Mouse (Mus musculus): ENCODE results near the gene Hdgfl2. TPM values are rescaled to one million over a fixed set of nuclear protein-coding genes. Genes with fewer than 3 reads are reported as not detected.
"Not testable (repeated sequence)": the region's sequence is repeated elsewhere in the genome, so short reads cannot be mapped to it uniquely, and the experiment has no call there.

Hdgfl2 gene
- polyA plus RNA-seq, 1 experiment, result 115 TPM

DNA sequence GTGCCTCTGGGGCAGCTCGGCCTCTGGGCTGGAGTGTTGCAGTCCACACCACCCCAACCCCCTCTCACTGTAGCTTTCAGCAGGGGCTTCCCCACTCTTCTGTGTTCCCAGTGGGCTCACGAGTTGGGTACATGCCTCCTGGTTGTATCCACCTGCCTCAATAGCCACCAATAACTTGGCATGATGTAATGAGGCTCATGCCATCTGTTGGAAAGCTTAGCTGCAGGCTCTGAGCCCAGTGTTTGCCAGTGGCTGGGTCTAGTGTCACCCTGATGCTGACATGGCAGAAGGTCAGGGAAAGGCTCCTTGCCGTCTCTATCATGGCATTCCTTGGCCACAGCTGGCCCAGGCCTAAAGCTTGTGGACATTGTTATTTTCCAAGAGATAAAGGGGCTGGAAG is 21.4 kb downstream of the Hdgfl2 start:
- no peak overlapping the region for H3K4me3 ChIP-seq (ENCODE audit: control insufficient read depth, low read depth, low read length)
- no peaks in the 10 kb centered on the region for H3K27me3 ChIP-seq (ENCODE audit: control insufficient read depth, insufficient read depth, low read length)
- H3K27ac ChIP-seq (ENCODE audit: control insufficient read depth, insufficient read depth, low read depth, low read length), result no peak overlapping the region
- H3K4me1 ChIP-seq (ENCODE audit: control insufficient read depth, insufficient read depth, low read length), result no peaks in the 10 kb centered on the region
- no peak for TF ChIP-seq CTCF (IDR thresholded peaks at IDR 0.05; ENCODE audit: control insufficient read depth, insufficient read depth, insufficient replicate concordance, low read depth, low read length)
- no peak for TF ChIP-seq POLR2A (IDR thresholded peaks at IDR 0.05; ENCODE audit: control insufficient read depth, low read depth, low read length)
- H3K36me3 ChIP-seq (ENCODE audit: control insufficient read depth, insufficient read depth, low read length), result peaks cover 5% of the 10 kb centered on the region

DNA sequence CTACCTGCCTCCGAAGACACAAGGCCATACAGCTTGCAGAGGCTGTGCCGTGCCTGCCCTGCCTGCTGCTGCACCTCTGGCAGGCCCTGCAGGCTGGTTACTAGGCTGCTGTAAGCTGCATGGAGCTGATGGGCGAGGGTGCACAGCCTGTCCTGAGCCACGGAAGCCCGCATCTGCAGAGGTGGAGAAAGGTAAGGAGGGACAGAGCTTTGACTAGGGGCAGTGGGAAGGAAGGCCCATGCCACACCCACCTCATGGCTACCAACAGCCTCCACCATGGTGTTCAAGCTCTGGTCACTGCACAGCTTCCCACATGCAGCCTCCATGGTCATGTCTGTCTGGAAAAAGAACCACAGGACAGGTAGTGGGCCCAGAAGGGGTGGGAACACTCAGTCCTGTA is 22.7 kb downstream of the Hdgfl2 start:
- no peak overlapping the region for H3K27ac ChIP-seq (ENCODE audit: control insufficient read depth, insufficient read depth, low read depth, low read length)
- H3K4me3 ChIP-seq (ENCODE audit: control insufficient read depth, low read depth, low read length), result no peak overlapping the region
- H3K36me3 ChIP-seq (ENCODE audit: control insufficient read depth, insufficient read depth, low read length), result peaks cover 2% of the 10 kb centered on the region
- no peaks in the 10 kb centered on the region for H3K4me1 ChIP-seq (ENCODE audit: control insufficient read depth, insufficient read depth, low read length)
- TF ChIP-seq CTCF (IDR thresholded peaks at IDR 0.05; ENCODE audit: control insufficient read depth, insufficient read depth, insufficient replicate concordance, low read depth, low read length) (no peak), POLR2A (IDR thresholded peaks at IDR 0.05; ENCODE audit: control insufficient read depth, low read depth, low read length) (no peak)
- no peaks in the 10 kb centered on the region for H3K27me3 ChIP-seq (ENCODE audit: control insufficient read depth, insufficient read depth, low read length)

DNA sequence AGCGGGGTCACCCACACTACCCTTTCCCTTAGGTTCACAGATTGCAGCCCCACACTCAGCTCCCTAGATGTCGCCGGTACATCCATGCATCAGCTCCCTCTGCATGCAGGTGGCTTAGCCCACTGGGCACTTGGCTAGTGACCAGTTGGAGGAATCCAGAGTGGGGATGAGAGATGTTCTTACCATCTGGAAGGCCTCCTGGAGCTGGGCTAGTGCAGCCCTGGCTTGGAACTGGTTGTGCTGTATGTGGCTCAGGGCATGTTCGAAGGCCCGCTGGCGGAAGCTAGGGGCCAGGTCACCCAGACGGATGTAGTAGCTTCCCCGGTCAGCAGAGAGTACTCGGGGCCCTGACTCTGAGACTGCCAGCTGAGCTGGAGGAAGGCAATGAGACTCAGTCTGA is 23.5 kb downstream of the Hdgfl2 start:
- no peaks in the 10 kb centered on the region for H3K27me3 ChIP-seq (ENCODE audit: control insufficient read depth, insufficient read depth, low read length)
- H3K4me1 ChIP-seq (ENCODE audit: control insufficient read depth, insufficient read depth, low read length), result no peaks in the 10 kb centered on the region
- TF ChIP-seq CTCF (IDR thresholded peaks at IDR 0.05; ENCODE audit: control insufficient read depth, insufficient read depth, insufficient replicate concordance, low read depth, low read length) (no peak), POLR2A (IDR thresholded peaks at IDR 0.05; ENCODE audit: control insufficient read depth, low read depth, low read length) (no peak)
- H3K27ac ChIP-seq (ENCODE audit: control insufficient read depth, insufficient read depth, low read depth, low read length), result no peak overlapping the region
- H3K36me3 ChIP-seq (ENCODE audit: control insufficient read depth, insufficient read depth, low read length), result peaks cover 2% of the 10 kb centered on the region
- H3K4me3 ChIP-seq (ENCODE audit: control insufficient read depth, low read depth, low read length), result no peak overlapping the region

DNA sequence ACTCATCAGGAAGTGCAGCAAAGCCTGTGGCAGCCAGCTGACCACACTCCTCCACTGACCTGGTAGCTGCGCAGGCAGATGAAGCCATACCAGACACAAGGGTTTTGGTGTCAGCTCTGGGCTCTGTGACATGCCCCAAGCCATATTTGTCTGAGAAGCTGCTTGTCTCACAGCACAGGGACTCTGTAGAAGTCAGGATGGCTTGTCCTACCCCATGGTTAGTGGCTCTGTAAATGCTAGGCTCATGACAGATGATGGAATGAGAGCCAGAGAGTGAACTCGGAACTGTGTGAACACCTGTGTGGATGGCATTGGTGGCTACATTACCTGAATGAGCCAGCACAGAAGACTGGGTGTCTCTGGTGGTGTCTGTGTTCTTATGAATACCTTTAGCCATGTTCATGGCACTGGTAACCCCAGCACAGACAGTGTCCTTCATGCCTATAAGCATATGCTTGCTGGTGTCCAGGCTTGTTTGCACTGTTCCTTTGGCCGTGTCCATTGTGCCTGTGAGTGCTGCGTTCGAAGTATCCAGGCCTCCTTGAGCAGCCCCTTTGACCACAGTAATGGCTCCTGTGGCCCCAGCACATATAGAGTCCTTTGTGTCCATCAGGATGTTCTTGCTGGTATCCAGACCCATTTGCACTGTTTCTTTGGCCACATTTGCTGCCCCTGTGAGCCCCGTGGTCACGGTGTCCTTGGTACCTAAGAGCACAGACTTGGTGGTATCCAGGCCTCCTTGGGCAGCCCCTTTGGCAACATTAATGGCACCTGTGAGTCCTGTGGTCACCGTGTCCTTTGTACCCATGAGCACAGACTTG is 24.2 kb downstream of the Hdgfl2 start:
- Histone ChIP-seq H3K27ac (ENCODE audit: control insufficient read depth, insufficient read depth, low read depth, low read length) (no peak overlapping the region), H3K4me1 (ENCODE audit: control insufficient read depth, insufficient read depth, low read length) (no peaks in the 10 kb centered on the region), H3K4me3 (ENCODE audit: control insufficient read depth, low read depth, low read length) (no peak overlapping the region), H3K36me3 (ENCODE audit: control insufficient read depth, insufficient read depth, low read length) (peaks cover 2% of the 10 kb centered on the region), H3K27me3 (ENCODE audit: control insufficient read depth, insufficient read depth, low read length) (no peaks in the 10 kb centered on the region)
- no peak for TF ChIP-seq POLR2A (IDR thresholded peaks at IDR 0.05; ENCODE audit: control insufficient read depth, low read depth, low read length)
- no peak for TF ChIP-seq CTCF (IDR thresholded peaks at IDR 0.05; ENCODE audit: control insufficient read depth, insufficient read depth, insufficient replicate concordance, low read depth, low read length)

DNA sequence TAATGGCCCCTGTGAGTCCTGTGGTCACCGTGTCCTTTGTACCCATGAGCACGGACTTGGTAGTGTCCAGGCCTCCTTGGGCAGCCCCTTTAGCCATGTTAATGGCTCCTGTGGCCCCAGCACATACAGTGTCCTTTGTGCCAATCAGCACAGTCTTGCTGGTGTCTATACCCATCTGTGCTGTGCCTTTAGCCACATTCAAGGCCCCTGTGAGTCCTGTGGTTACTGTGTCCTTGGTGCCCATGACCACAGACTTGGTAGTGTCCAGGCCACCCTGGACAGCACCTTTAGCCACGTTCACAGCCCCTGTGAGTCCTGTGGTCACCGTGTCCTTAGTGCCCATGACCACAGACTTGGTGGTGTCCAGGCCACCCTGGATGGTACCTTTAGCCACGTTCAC is 25.4 kb downstream of the Hdgfl2 start:
- H3K27ac ChIP-seq (ENCODE audit: control insufficient read depth, insufficient read depth, low read depth, low read length); H3K36me3 ChIP-seq (ENCODE audit: control insufficient read depth, insufficient read depth, low read length); H3K4me3 ChIP-seq (ENCODE audit: control insufficient read depth, low read depth, low read length); H3K27me3 ChIP-seq (ENCODE audit: control insufficient read depth, insufficient read depth, low read length); H3K4me1 ChIP-seq (ENCODE audit: control insufficient read depth, insufficient read depth, low read length): not testable (repeated sequence)

DNA sequence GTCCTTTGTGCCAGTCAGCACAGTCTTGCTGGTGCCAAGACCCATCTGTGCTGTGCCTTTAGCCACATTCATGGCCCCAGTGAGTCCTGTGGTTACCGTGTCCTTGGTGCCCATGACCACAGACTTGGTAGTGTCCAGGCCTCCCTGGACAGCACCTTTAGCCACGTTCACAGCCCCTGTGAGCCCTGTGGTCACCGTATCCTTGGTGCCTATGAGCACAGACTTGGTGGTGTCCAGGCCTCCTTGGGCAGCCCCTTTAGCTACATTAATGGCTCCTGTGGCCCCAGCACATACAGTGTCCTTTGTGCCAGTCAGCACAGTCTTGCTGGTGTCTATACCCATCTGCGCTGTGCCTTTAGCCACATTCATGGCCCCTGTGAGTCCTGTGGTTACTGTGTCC is 27.0 kb downstream of the Hdgfl2 start:
- not testable (repeated sequence) for H3K4me3 ChIP-seq (ENCODE audit: control insufficient read depth, low read depth, low read length); H3K36me3 ChIP-seq (ENCODE audit: control insufficient read depth, insufficient read depth, low read length); H3K4me1 ChIP-seq (ENCODE audit: control insufficient read depth, insufficient read depth, low read length); H3K27ac ChIP-seq (ENCODE audit: control insufficient read depth, insufficient read depth, low read depth, low read length); H3K27me3 ChIP-seq (ENCODE audit: control insufficient read depth, insufficient read depth, low read length)

DNA sequence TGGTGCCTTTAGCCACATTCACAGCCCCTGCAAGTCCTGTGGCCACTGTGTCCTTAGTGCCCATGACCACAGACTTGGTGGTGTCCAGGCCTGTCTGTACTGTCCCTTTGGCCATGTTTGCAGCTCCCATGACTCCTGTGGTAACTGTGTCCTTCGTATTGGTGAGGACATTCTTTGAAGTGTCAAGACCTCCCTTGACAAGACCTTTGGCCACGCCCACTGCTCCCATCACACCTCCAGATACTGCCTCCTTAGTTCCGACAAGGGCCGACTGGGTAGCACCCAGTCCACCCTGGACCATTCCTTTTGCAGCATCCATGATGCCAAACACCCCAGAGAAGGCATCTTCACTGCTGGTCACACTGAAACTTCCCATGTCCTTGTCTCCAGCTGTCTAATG is 27.5 kb downstream of the Hdgfl2 start:
- TF ChIP-seq CTCF (IDR thresholded peaks at IDR 0.05; ENCODE audit: control insufficient read depth, insufficient read depth, insufficient replicate concordance, low read depth, low read length) (no peak), POLR2A (IDR thresholded peaks at IDR 0.05; ENCODE audit: control insufficient read depth, low read depth, low read length) (no peak)
- no peak overlapping the region for H3K4me3 ChIP-seq (ENCODE audit: control insufficient read depth, low read depth, low read length)
- no peaks in the 10 kb centered on the region; the same call in 1 of the 2 replicates for H3K36me3 ChIP-seq (ENCODE audit: control insufficient read depth, insufficient read depth, low read length)
- no peak overlapping the region for H3K27ac ChIP-seq (ENCODE audit: control insufficient read depth, insufficient read depth, low read depth, low read length)
- H3K4me1 ChIP-seq (ENCODE audit: control insufficient read depth, insufficient read depth, low read length), result peaks cover 6% of the 10 kb centered on the region
- H3K27me3 ChIP-seq (ENCODE audit: control insufficient read depth, insufficient read depth, low read length), result no peaks in the 10 kb centered on the region

DNA sequence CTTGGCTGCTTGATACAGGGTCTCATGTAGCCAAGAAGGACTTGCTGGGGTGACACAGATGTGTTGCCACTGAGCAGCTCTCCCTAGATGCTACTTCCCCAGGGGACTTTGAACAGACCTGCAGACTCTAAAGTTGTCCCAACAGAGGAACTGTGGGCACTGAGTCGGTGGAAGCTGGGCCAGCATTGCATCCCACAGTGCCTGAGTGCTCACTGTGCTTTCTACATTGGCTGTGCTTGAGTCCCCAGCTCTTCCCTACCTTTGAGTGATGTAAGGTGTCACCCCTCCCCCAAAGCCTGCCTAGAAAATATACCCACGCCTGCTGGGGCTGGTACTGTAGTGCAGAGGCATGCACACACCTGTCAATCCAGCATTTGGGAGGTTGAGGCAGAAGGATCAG is 28.3 kb downstream of the Hdgfl2 start:
- Histone ChIP-seq H3K4me1 (ENCODE audit: control insufficient read depth, insufficient read depth, low read length) (peaks cover 6% of the 10 kb centered on the region), H3K36me3 (ENCODE audit: control insufficient read depth, insufficient read depth, low read length) (no peaks in the 10 kb centered on the region; the same call in 1 of the 2 replicates), H3K4me3 (ENCODE audit: control insufficient read depth, low read depth, low read length) (no peak overlapping the region), H3K27me3 (ENCODE audit: control insufficient read depth, insufficient read depth, low read length) (no peaks in the 10 kb centered on the region), H3K27ac (ENCODE audit: control insufficient read depth, insufficient read depth, low read depth, low read length) (no peak overlapping the region)
- TF ChIP-seq POLR2A (IDR thresholded peaks at IDR 0.05; ENCODE audit: control insufficient read depth, low read depth, low read length) (no peak), CTCF (IDR thresholded peaks at IDR 0.05; ENCODE audit: control insufficient read depth, insufficient read depth, insufficient replicate concordance, low read depth, low read length) (no peak)

Measured in testis, adult 2 months (tissue).